Mouse (Mus musculus): ENCODE measurements around the gene Dcaf4. TPM values are rescaled to one million over a fixed set of nuclear protein-coding genes. Genes with fewer than 3 reads are reported as not detected.
A peak's percentile ranks its signal among the peaks of the same experiment; 100 is the strongest.

Gene Dcaf4
- total and polyA plus RNA-seq, 2 experiments from 2014 or later, result 40.8 to 48.7 TPM

- H3K27ac ChIP-seq (ENCODE audit: low read depth, low read length), result no peak overlapping the region
- ATAC-seq (ENCODE audit: low FRiP score) (no peak), DNase-seq (ENCODE audit: low spot score) (peak; percentile 28)
Observed at GRCm38 (mm10) chr12:83513185-83513584, 7.1 kb upstream of the Dcaf4 start.

GRCm38 (mm10) chr12:83514216-83514615, 6.0 kb upstream of the Dcaf4 start:
- Histone ChIP-seq H3K4me1 (ENCODE audit: insufficient read depth, low read length) (no peaks in the 10 kb centered on the region), H3K4me2 (ENCODE audit: low read depth, low read length, poor library complexity, severe bottlenecking) (no peak overlapping the region), H3K36me3 (ENCODE audit: insufficient read depth, low read length) (no peaks in the 10 kb centered on the region), H3K27me3 (ENCODE audit: insufficient read depth, low read length) (no peaks in the 10 kb centered on the region), H3K27ac (ENCODE audit: low read depth, low read length) (no peak overlapping the region), H3K4me3 (ENCODE audit: low read depth, low read length) (no peak overlapping the region), H3K9me3 (ENCODE audit: low read length) (no peaks in the 10 kb centered on the region), H3K9ac (replicated peaks; ENCODE audit: low read length, poor library complexity, severe bottlenecking) (no peak overlapping the region)
- DNase-seq (ENCODE audit: low spot score) (no peak), ATAC-seq (ENCODE audit: low FRiP score) (no peak)
- 57% methylated on average over 4 of the region's 4 CpGs for WGBS
- no peak for TF ChIP-seq CTCF (IDR thresholded peaks at IDR 0.05)

More at GRCm38 (mm10) chr12:83513185-83513584, 7.1 kb upstream of the Dcaf4 start:
- Histone ChIP-seq H3K4me1 (ENCODE audit: insufficient read depth, low read length) (no peaks in the 10 kb centered on the region), H3K4me3 (ENCODE audit: low read depth, low read length) (no peak overlapping the region), H3K9ac (replicated peaks; ENCODE audit: low read length, poor library complexity, severe bottlenecking) (no peak overlapping the region), H3K4me2 (ENCODE audit: low read depth, low read length, poor library complexity, severe bottlenecking) (no peak overlapping the region), H3K9me3 (ENCODE audit: low read length) (no peaks in the 10 kb centered on the region), H3K36me3 (ENCODE audit: insufficient read depth, low read length) (no peaks in the 10 kb centered on the region), H3K27me3 (ENCODE audit: insufficient read depth, low read length) (no peaks in the 10 kb centered on the region)
- 31% methylated on average over 5 of the region's 5 CpGs for WGBS
- TF ChIP-seq CTCF (IDR thresholded peaks at IDR 0.05), result no peak

GRCm38 (mm10) chr12:83517580-83517979, 2.7 kb upstream of the Dcaf4 start:
- ATAC-seq (ENCODE audit: low FRiP score), result no peak
- no peak for DNase-seq (ENCODE audit: low spot score)
- Histone ChIP-seq H3K9me3 (ENCODE audit: low read length) (no peaks in the 10 kb centered on the region), H3K9ac (replicated peaks; ENCODE audit: low read length, poor library complexity, severe bottlenecking) (no peak overlapping the region), H3K4me1 (ENCODE audit: insufficient read depth, low read length) (peaks cover 2% of the 10 kb centered on the region; the same call in 1 of the 2 replicates), H3K36me3 (ENCODE audit: insufficient read depth, low read length) (no peaks in the 10 kb centered on the region), H3K4me3 (ENCODE audit: low read depth, low read length) (no peak overlapping the region), H3K4me2 (ENCODE audit: low read depth, low read length, poor library complexity, severe bottlenecking) (no peak overlapping the region), H3K27me3 (ENCODE audit: insufficient read depth, low read length) (no peaks in the 10 kb centered on the region), H3K27ac (ENCODE audit: low read depth, low read length) (no peak overlapping the region)
- no peak for TF ChIP-seq CTCF (IDR thresholded peaks at IDR 0.05)
- WGBS, result 89% methylated on average over 3 of the region's 3 CpGs

GRCm38 (mm10) chr12:83521083-83521482, 817 bp downstream of the Dcaf4 start:
- DNase-seq (ENCODE audit: low spot score) (no peak), ATAC-seq (ENCODE audit: low FRiP score) (no peak)
- TF ChIP-seq CTCF (IDR thresholded peaks at IDR 0.05), result no peak
- Histone ChIP-seq H3K27ac (ENCODE audit: low read depth, low read length) (no peak overlapping the region), H3K27me3 (ENCODE audit: insufficient read depth, low read length) (no peaks in the 10 kb centered on the region), H3K4me3 (ENCODE audit: low read depth, low read length) (peak overlapping the region; percentile 61), H3K4me2 (ENCODE audit: low read depth, low read length, poor library complexity, severe bottlenecking) (peak overlapping the region; percentile 57), H3K9ac (replicated peaks; ENCODE audit: low read length, poor library complexity, severe bottlenecking) (peak overlapping the region; percentile 74), H3K4me1 (ENCODE audit: insufficient read depth, low read length) (peaks cover 2% of the 10 kb centered on the region; the same call in 1 of the 2 replicates), H3K9me3 (ENCODE audit: low read length) (no peaks in the 10 kb centered on the region), H3K36me3 (ENCODE audit: insufficient read depth, low read length) (peaks cover 2% of the 10 kb centered on the region; the same call in 1 of the 2 replicates)
- WGBS, result 47% methylated on average over 8 of the region's 8 CpGs

GRCm38 (mm10) chr12:83523056-83523455, 2.8 kb downstream of the Dcaf4 start:
- no peak overlapping the region for H3K27ac ChIP-seq (ENCODE audit: low read depth, low read length)
- H3K4me1 ChIP-seq (ENCODE audit: insufficient read depth, low read length), result peaks cover 2% of the 10 kb centered on the region; the same call in 1 of the 2 replicates
- no peak overlapping the region for H3K4me2 ChIP-seq (ENCODE audit: low read depth, low read length, poor library complexity, severe bottlenecking)
- no peak for ATAC-seq (ENCODE audit: low FRiP score)
- H3K4me3 ChIP-seq (ENCODE audit: low read depth, low read length), result no peak overlapping the region
- H3K9me3 ChIP-seq (ENCODE audit: low read length), result no peaks in the 10 kb centered on the region
- no peaks in the 10 kb centered on the region for H3K27me3 ChIP-seq (ENCODE audit: insufficient read depth, low read length)
- 89% methylated on average over 6 of the region's 6 CpGs for WGBS
- DNase-seq (ENCODE audit: low spot score), result no peak
- no peak overlapping the region for H3K9ac ChIP-seq (replicated peaks; ENCODE audit: low read length, poor library complexity, severe bottlenecking)
- no peak for TF ChIP-seq CTCF (IDR thresholded peaks at IDR 0.05)
- peaks cover 6% of the 10 kb centered on the region; the same call in 1 of the 2 replicates for H3K36me3 ChIP-seq (ENCODE audit: insufficient read depth, low read length)

- H3K27me3 ChIP-seq (ENCODE audit: insufficient read depth, low read length), result no peaks in the 10 kb centered on the region
- no peak for ATAC-seq (ENCODE audit: low FRiP score)
- no peak for DNase-seq (ENCODE audit: low spot score)
- WGBS, result 81% methylated on average over 4 of the region's 4 CpGs
- no peak overlapping the region for H3K4me2 ChIP-seq (ENCODE audit: low read depth, low read length, poor library complexity, severe bottlenecking)
- no peak overlapping the region for H3K9ac ChIP-seq (replicated peaks; ENCODE audit: low read length, poor library complexity, severe bottlenecking)
- H3K27ac ChIP-seq (ENCODE audit: low read depth, low read length), result no peak overlapping the region
- peaks cover 6% of the 10 kb centered on the region; the same call in 1 of the 2 replicates for H3K36me3 ChIP-seq (ENCODE audit: insufficient read depth, low read length)
- no peak overlapping the region for H3K4me3 ChIP-seq (ENCODE audit: low read depth, low read length)
- H3K9me3 ChIP-seq (ENCODE audit: low read length), result no peaks in the 10 kb centered on the region
- TF ChIP-seq CTCF (IDR thresholded peaks at IDR 0.05), result no peak
- H3K4me1 ChIP-seq (ENCODE audit: insufficient read depth, low read length), result peaks cover 2% of the 10 kb centered on the region; the same call in 1 of the 2 replicates
Observed at GRCm38 (mm10) chr12:83523892-83524291, 3.6 kb downstream of the Dcaf4 start.
